Mouse (Mus musculus) midbrain, postnatal 0 days (tissue): ENCODE results near the gene Khk. TPM values are rescaled to one million over a fixed set of nuclear protein-coding genes. Genes with fewer than 3 reads are reported as not detected.

Experiments
- ATAC-seq: fragments of 200-750 bp; cut with Nextera tagmentation; 2 replicates; pipeline ENCODE4 v1.8.0; 2017; ENCODE audit warnings: moderate number of reproducible peaks, mild to moderate bottlenecking, moderate TSS enrichment, moderate library complexity; ENCODE audit not compliant: low FRiP score
- DNase-seq: peaks from one replicate; pipeline ENCODE4 v3.0.0-alpha.2; 2015; ENCODE audit warnings: low spot score
- H3K27ac ChIP-seq: fragments of 300-500 bp; sonication (generic); 2 replicates; pipeline ENCODE4 v1.5.1; 2014; ENCODE audit warnings: low read depth, mild to moderate bottlenecking, low read length, mixed read lengths
- H3K27me3 ChIP-seq: fragments of 300-500 bp; sonication (generic); 2 replicates; pipeline ENCODE4 v1.6.1; 2014; ENCODE audit warnings: low read length, control low read depth, mixed read lengths; ENCODE audit not compliant: insufficient read depth
- H3K36me3 ChIP-seq: fragments of 300-500 bp; sonication (generic); 2 replicates; pipeline ENCODE4 v1.6.1; 2014; ENCODE audit warnings: low read length, control low read depth, mixed read lengths; ENCODE audit not compliant: insufficient read depth
- H3K4me1 ChIP-seq: fragments of 300-500 bp; sonication (generic); 2 replicates; pipeline ENCODE4 v1.6.1; 2014; ENCODE audit warnings: mild to moderate bottlenecking, control low read depth, antibody characterized with exemption, low read length, mixed read lengths; ENCODE audit not compliant: insufficient read depth
- H3K4me2 ChIP-seq: fragments of 300-500 bp; sonication (generic); 2 replicates; pipeline ENCODE4 v1.6.1; 2014; ENCODE audit warnings: low read depth, mild to moderate bottlenecking, low read length, mixed read lengths; ENCODE audit not compliant: poor library complexity, severe bottlenecking
- H3K4me3 ChIP-seq: fragments of 300-500 bp; sonication (generic); 2 replicates; pipeline ENCODE4 v1.5.1; 2014; ENCODE audit warnings: low read depth, mild to moderate bottlenecking, low read length, moderate library complexity
- H3K9ac ChIP-seq: fragments of 300-500 bp; sonication (generic); replicated peaks from 2 replicates; pipeline ENCODE4 v1.6.1; 2014; ENCODE audit warnings: mild to moderate bottlenecking, low read length, moderate library complexity, mixed read lengths; ENCODE audit not compliant: poor library complexity, severe bottlenecking
- H3K9me3 ChIP-seq: fragments of 300-500 bp; sonication (generic); 2 replicates; pipeline ENCODE4 v1.6.1; 2016; ENCODE audit warnings: low read length, control low read depth
- CTCF ChIP-seq: IDR thresholded peaks from 2 replicates; pipeline ENCODE4 v1.5.1; 2016; ENCODE audit warnings: antibody characterized with exemption, mild to moderate bottlenecking
- WGBS: fragments of 180-500 bp; shearing (Covaris S2); extraction: QIAGEN DNeasy Blood & Tissue Kit; methylation state at CpG from one replicate; pipeline ENCODE4 v1.1.7; 2014; 5-methylcytosine and 5-hydroxymethylcytosine counted together
- polyA plus RNA-seq: library from polyadenylated mRNA; unstranded; fragments of >200 nt; fragmentation: Nextera tagmentation; extraction: Ambion mirVana; gene quantifications from 2 replicates; pipeline ENCODE4 v1.2.1, GENCODE M21; 2015
- total RNA-seq: library from RNA; depleted of rRNA; stranded (reverse); fragments of >200 nt; gene quantifications from 2 replicates; pipeline ENCODE4 v1.2.3, GENCODE M21; 2014

Gene Khk
- total and polyA plus RNA-seq, 2 experiments from 2014 or later, result 1.4 to 17.6 TPM

DNA sequence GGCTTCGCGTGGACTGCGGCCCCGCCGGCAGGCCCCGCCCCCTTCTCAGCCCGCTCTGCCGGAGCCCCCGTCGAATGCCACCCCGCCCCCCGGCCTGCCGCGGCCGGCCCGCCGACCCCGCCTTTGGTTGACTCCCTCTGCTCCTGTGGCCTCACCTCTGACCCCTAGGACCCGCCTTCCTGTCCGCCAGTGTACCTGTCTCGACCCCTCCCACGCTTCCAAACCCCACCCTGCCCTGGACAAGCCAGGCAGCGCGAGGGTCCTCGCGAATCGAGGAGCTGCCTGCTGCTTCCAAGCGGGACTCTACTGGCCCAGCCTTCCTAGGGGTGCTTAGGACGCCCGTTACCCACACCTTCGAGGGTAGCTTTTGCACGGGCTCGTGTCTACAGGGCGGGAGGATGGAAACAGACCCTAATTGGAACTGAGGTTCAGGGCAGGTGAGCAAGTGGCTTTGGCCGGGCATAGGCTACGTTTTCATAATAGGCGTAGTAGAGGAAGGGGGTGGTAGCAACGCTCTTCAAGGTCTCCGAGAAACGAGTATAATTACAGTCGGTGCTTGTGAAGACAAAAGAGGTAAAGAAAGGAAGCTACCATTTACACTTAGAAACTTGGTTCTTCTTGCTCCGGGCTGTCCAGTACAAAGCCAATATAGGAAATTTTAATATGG, 32.0 kb upstream of the Khk start:
- H3K4me1 ChIP-seq, result peaks cover 7% of the 10 kb centered on the region; the same call in 1 of the 2 replicates
- H3K36me3 ChIP-seq, result peaks cover 32% of the 10 kb centered on the region
- ATAC-seq, result peak; percentile 4; the same call in 1 of the 2 replicates
- H3K9ac ChIP-seq, result peak overlapping the region; percentile 90
- H3K27me3 ChIP-seq, result no peaks in the 10 kb centered on the region
- TF ChIP-seq CTCF, result no peak
- peak overlapping the region; percentile 80 for H3K4me3 ChIP-seq
- peak overlapping the region; percentile 78 for H3K4me2 ChIP-seq
- peak; percentile 57 for DNase-seq
- WGBS, result 1% methylated on average over 24 of the region's 42 CpGs
- H3K27ac ChIP-seq, result peak overlapping the region; percentile 83
- H3K9me3 ChIP-seq, result no peaks in the 10 kb centered on the region

DNA sequence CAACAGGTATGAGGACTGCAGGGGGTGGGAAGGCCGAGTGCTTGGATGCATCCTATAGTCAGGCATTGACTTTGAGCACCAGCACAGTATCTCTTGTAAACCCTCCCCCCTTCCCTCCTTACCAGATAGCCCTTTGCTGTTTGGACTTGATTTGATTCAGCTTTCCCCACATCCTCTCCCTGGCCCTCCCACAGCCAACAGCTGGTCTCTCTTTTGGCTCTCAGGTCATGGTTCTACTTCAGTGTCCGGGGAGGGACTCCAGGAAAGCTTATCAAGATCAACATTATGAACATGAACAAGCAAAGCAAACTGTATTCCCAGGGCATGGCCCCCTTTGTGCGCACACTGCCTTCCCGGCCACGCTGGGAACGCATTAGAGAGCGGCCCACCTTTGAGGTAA, 30.9 kb upstream of the Khk start:
- H3K4me3 ChIP-seq, result peak overlapping the region; percentile 80; the same call in 1 of the 2 replicates
- WGBS, result 86% methylated on average over 7 of the region's 7 CpGs

DNA sequence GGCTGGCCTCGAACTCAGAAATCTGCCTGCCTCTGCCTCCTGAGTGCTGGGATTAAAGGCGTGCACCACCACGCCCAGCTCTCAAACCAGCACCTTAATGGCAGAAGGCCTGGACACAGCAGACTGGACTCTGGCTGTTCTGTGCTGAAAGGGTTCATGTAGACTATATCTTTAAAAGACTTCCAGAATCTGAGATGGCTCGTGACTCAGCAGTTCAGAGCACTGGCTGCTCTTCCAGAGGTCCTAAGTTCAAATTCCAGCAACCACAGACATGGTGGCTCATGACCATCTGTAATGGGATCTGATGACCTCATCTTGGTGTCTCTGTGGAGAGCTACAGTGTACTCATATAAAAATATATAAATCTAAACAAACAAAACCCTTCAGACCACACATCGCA, 19.4 kb upstream of the Khk start:
- Histone ChIP-seq H3K36me3 (peaks cover 38% of the 10 kb centered on the region), H3K27ac (no peak overlapping the region), H3K4me1 (0 out of 2 replicates have a peak, but pooled peaks cover 4% of the 10 kb centered on the region), H3K9me3 (no peaks in the 10 kb centered on the region), H3K4me2 (no peak overlapping the region), H3K4me3 (no peak overlapping the region), H3K27me3 (no peaks in the 10 kb centered on the region), H3K9ac (no peak overlapping the region)
- DNase-seq, result no peak
- 97% methylated on average over 5 of the region's 5 CpGs for WGBS
- ATAC-seq, result no peak
- no peak for TF ChIP-seq CTCF

More for the DNA sequence above, 30.9 kb upstream of the Khk start:
- ATAC-seq (no peak), DNase-seq (no peak)
- H3K27ac ChIP-seq, result peak overlapping the region; percentile 83; the same call in 1 of the 2 replicates
- TF ChIP-seq CTCF, result no peak
- no peaks in the 10 kb centered on the region for H3K9me3 ChIP-seq
- H3K36me3 ChIP-seq, result peaks cover 43% of the 10 kb centered on the region
- H3K9ac ChIP-seq, result peak overlapping the region; percentile 90
- H3K4me2 ChIP-seq, result peak overlapping the region; percentile 78
- H3K4me1 ChIP-seq, result peaks cover 7% of the 10 kb centered on the region; the same call in 1 of the 2 replicates
- no peaks in the 10 kb centered on the region for H3K27me3 ChIP-seq

GRCm38 (mm10) chr5:30907413-30908059, 13.7 kb upstream of the Khk start, which contains the start of gene Ost4:
TSS of gene Ost4 (minus strand) at chr5:30907788.
- Histone ChIP-seq H3K36me3 (peaks cover 29% of the 10 kb centered on the region), H3K4me1 (peaks cover 8% of the 10 kb centered on the region; the same call in 1 of the 2 replicates), H3K4me2 (peak within 1 kb of the TSS; percentile 91), H3K4me3 (peak within 1 kb of the TSS; percentile 68), H3K27me3 (no peaks in the 10 kb centered on the region), H3K9me3 (no peaks in the 10 kb centered on the region), H3K27ac (peak within 1 kb of the TSS; percentile 71), H3K9ac (peak within 1 kb of the TSS; percentile 66)
- ATAC-seq (peak; percentile 94), DNase-seq (peak; percentile 96)
- no peak for TF ChIP-seq CTCF
- WGBS, result under 1% methylated on average over 58 of the region's 58 CpGs

DNA sequence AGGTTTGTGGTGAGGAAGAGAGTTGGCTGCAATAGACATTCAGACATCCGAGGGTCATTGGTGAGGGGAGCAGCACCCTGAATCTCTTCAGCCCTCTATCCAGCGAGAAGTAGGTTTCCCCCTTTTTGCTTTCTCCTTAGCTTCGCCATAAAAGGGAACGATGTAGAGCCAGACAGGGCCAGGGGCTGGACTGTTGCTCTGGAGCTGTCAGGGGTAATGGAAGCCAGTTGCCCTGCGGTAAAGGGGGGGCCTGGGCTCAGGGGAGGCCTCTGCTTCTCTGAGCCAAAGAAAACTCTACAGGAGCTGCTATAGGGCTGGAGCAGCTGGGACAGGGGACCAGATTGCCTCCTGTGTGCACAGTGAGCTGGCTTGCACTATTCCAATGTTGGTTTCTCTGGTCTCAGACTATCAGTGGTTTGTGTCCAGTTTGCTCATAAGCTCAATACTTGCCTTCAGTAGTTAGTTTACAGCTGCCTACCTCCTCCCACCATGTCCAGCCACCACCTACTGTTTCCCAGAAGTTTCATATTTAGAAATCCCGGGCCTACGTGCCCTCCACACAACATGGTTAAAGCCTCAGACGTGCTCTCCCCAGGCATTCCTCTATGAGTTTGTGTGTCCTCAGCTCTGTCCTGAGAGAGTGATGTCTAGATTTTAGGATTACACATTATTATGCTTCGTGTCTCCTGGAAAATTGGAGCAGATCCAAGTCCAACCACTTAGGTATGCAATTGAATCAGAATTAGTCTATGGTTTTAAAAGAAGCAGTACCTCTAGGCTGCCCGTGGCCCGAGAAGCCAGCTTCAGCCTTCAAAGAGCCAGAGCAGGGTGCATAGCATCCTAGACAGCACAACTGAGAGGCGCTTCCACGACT, 12.6 kb upstream of the Khk start:
- ATAC-seq (no peak), DNase-seq (no peak)

More for the DNA sequence above, 12.6 kb upstream of the Khk start:
- H3K36me3 ChIP-seq, result peaks cover 19% of the 10 kb centered on the region
- no peak for TF ChIP-seq CTCF
- WGBS, result 54% methylated on average over 13 of the region's 13 CpGs
- H3K27me3 ChIP-seq, result no peaks in the 10 kb centered on the region
- peak overlapping the region; percentile 66 for H3K9ac ChIP-seq
- no peaks in the 10 kb centered on the region for H3K9me3 ChIP-seq
- H3K27ac ChIP-seq, result peak overlapping the region; percentile 71; the same call in 1 of the 2 replicates
- H3K4me3 ChIP-seq, result peak overlapping the region; percentile 68
- peak overlapping the region; percentile 91 for H3K4me2 ChIP-seq
- peaks cover 8% of the 10 kb centered on the region; the same call in 1 of the 2 replicates for H3K4me1 ChIP-seq
